Mouse (Mus musculus): ENCODE results near the gene Vps52.
"Not testable (repeated sequence)": the region's sequence is repeated elsewhere in the genome, so short reads cannot be mapped to it uniquely, and the experiment has no call there.

The Vps52 gene

GRCm38 (mm10) chr17:33968927-33969326 is 13.3 kb downstream of the Vps52 start:
- DNase-seq: no peak

GRCm38 (mm10) chr17:33969394-33969793 is 13.8 kb downstream of the Vps52 start:
- DNase-seq: no peak

DNA sequence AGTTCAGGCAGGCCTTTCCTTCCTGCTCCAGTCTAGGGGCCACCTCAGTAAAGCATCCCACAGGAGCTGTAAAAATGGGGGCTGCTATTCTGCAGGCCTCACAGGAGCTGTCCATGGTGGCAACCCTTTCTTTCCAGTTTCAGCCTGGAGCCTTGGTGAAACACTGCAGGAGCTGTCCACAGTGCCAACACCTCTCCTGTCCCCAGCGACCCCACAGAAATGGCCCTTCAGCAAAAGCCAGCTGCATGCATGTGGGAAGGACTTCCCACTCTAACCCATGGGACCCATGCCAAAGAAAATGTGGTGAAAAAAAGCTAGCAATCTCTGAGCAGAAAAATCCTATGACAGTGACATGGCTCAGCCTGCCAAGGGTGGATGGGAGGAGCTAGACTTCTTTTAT is 17.1 kb downstream of the Vps52 start:
- DNase-seq: no peak

DNA sequence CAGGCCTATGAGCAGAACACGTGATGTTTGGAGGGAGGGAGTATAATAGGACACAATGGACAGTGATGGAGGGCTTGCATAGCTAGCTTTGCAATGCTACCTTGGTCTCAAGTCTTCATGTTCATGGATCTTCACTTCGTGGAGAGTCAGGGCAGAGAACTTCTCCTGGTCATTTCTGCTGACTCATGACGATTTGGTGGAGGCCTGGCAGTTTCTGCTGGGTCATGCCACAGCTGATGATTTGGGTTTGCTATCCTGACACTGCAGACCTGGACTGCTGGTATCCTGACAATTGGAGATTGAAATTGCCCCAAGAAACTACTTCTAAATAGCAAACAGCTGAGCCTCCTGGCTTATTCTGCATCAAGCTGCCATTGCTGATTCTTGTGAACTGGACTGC is 18.0 kb downstream of the Vps52 start:
- no peak for DNase-seq

GRCm38 (mm10) chr17:33977861-33978557 is 22.4 kb downstream of the Vps52 start:
- DNase-seq: no peak

DNA sequence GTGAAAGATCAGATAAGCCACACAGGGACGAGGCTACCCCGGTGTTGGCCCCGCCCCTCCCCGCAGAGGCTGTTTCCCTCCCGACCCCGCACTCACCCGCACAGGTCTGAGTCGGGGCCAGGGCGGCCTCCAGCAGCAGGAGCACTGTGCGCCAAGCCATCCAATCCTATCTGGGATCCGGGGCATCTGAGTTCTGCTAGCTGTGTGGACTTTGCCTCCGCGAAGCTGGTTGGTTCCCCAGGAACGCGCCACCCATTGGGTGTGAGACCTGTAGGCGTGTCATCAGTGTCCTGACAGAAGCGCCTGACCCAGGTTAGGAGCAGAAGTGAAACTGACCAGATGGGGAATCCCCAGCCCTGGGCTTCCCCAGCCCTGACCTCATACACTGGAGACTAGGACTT is 23.0 kb downstream of the Vps52 start:
- DNase-seq: peak; percentile 54 to 62

DNA sequence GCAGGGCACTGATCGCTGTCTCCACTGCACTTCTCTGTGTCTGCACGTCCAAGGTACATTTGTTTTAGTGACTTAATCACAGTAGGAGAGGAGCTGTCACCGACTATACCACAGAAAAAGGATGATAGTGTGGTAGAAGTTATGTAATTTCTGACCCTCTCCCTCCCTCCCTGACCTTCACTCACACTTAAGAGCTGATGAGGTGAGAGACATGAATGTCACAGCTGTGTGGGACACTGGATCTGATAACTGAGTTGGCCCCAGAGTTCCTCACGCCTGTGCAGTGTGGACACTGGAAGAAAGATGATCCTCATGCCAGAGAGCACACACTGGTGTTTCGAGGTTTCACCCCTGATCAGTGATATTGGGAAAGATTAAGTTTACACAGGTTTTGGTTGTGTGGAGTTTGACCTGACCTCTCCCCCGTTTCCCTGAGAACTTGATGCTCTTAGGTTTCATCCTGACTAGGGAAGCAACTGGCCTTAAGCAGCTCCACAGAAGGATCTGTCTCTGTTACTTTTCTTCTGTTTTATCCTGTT is 24.0 kb downstream of the Vps52 start:
- DNase-seq: no peak

GRCm38 (mm10) chr17:33980181-33981035 is 24.8 kb downstream of the Vps52 start:
- no peak for DNase-seq

DNA sequence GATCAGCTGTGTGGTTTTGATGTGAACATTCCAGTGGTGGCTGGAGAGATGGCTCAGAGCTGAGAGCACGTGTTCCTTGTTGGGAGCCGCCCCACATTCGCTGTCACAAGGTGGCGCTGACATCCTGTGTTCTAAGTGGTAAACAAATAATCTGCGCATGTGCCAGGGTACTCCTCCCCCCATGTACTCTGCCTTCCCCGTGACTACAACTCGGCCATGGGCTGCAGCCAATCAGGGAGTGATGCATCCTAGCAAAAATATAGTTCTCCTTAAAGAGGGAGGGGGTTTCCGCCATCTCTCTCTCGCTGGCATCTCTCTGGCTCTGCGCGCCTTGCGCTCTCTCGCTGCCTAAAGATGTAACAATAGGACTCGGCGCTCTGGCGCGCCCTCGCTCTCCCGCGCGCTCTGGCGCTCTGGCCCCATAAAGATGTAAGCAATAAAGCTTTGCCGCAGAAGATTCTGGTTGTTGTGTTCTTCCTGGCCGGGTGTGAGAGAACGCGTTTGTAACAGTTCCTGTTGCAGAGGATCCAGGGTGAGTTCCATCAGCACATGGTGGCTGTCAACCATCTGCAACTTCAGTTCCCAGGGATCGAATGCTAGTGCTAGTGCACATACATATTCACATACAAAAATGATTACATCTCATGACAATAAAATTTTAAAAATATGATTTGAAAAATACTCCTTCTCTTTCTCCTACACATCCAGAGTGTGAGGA is 25.7 kb downstream of the Vps52 start:
- peak; percentile 87 to 89 for DNase-seq

GRCm38 (mm10) chr17:33982136-33982535 is 26.5 kb downstream of the Vps52 start:
- DNase-seq: peak; percentile 77 to 79

DNA sequence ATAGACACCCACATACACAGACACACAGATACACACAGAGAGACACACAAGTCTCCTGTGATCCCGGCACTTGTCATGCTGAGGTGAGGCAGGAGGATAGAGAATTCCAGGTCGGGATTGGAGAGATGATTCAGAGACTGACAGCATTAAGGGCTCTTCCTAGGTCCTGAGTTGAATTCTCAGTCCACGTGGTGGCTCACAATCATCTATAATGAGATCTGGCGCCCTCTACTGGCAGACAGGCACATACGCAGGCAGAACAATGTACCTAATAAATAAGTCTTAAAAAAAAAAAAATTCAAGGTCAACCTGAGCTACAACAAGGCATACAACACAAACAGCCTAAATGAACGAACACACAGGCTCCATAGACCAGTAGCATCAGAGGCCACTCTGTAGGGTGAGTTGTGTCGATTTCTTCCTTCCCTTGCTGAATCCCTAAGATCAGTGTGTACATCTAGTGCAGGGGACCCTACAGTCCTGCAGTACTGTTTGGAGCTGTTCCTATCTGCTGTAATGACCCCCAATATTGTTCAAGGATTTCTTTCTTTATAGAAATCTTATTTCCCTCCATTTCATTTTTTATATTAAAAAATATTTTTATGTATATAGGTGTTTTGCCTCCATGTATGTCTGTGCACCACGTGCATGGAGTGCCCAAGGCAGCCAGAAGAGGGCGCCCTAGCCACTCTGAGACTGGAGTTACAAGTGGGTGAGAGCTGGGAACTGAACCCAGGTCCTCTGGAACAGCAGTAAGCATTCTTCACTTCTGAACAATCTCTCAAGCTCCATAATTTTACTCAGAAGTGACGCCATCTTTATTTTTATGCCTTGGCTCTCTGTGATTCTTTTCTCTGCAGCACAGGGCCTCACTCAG is 36.4 kb downstream of the Vps52 start:
- peak in 1 of 2 experiments; percentile 27 for DNase-seq

DNA sequence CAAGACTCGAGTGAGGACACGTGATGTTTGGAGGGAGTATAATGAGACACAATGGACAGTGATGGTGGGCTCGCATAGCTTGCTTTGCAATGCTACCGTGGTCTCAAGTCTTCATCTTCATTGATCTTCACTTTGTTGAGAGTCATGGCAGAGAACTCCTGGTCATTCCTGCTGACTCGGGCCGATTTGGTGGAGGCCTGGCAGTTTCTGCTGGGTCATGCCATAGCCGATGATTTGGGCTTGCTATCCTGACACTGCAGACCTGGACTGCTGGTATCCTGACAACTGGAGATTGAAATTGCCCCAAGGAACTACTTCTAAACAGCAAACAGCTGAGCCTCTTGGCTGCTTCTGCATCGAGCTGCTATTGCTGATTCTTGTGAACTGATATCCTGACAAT is 39.3 kb downstream of the Vps52 start:
- DNase-seq: no peak

- DNase-seq: no peak
Measured at GRCm38 (mm10) chr17:33995651-33996050, 40.0 kb downstream of the Vps52 start.

- DNase-seq: not testable (repeated sequence)
Measured at GRCm38 (mm10) chr17:33997025-33997424, 41.4 kb downstream of the Vps52 start.

GRCm38 (mm10) chr17:33998697-33999096 is 43.1 kb downstream of the Vps52 start:
- DNase-seq: not testable (repeated sequence)

- DNase-seq: peak in 1 of 2 experiments; percentile 35
Measured at GRCm38 (mm10) chr17:33999341-34000149, 43.9 kb downstream of the Vps52 start.

- DNase-seq: peak; percentile 81 to 84
Measured at GRCm38 (mm10) chr17:34000150-34000537, 44.5 kb downstream of the Vps52 start, which contains the start of gene H2-K1. Gene H2-K1 (minus strand): TSS chr17:34000347.

GRCm38 (mm10) chr17:34000796-34001195 is 45.2 kb downstream of the Vps52 start:
- DNase-seq: not testable (repeated sequence)

DNA sequence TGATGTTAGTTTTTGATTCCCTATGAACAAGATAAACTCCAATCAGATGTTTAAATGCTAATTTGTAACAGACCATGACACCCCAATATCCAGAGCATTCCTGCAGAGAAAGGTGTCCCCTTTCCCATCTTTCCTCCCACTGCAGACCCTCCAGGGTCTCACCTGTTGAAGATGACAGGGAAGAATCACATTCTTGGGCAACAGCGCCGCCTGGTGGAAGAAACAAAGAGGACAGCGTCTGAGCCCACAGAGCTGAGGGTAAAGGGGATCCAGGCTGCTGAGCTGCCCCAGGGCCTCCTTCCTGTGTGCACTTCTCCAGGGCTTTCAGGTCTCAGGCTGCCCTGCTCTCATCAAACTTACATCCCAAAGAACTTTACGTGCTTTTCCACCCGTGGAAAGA is 47.8 kb downstream of the Vps52 start:
- DNase-seq: peak; percentile 64 to 71

DNA sequence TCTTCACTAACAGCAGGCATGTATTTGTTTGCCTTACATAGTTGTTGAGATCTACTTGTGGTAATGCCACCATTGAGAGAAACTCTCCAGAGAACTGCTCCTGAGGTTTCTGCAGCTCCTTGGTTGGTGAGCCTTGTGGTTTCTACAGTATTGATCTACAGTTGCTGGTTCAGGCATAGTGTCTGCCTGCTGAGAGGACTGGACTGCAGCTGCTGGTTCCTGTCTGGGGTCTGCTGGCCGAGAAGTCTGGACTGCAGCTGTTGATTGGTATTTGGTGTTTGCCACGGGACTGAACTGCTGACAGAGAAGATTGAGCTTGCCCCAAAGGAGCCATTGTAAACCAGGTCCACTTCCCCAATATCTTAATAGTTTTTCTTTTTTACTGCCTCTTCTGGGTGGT is 51.0 kb downstream of the Vps52 start:
- no peak for DNase-seq

DNA sequence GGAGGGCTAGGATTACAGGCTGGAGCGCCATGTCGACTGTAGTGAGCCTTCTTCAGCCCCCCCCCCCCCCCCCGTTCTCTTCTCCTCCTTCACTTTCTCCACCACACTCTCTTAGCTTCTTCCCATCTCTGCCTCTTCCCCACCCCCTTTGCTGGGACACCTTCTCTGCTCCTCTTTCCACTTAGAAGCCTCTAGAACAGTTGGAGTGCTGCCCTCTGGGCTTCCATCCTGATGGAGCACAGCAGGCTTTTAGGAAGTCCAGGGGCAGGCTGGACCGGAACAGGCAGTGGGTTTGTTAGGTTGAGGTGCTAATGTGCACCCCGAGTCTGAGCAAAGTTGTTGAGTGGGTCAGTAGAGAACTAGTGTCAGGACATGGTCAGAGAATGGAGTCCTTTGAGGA is 54.5 kb downstream of the Vps52 start:
- no peak for DNase-seq

Measured in thymus, postnatal 36 days (tissue).